Mouse (Mus musculus): ENCODE data around the gene Sh3rf3.

Gene Sh3rf3

DNA sequence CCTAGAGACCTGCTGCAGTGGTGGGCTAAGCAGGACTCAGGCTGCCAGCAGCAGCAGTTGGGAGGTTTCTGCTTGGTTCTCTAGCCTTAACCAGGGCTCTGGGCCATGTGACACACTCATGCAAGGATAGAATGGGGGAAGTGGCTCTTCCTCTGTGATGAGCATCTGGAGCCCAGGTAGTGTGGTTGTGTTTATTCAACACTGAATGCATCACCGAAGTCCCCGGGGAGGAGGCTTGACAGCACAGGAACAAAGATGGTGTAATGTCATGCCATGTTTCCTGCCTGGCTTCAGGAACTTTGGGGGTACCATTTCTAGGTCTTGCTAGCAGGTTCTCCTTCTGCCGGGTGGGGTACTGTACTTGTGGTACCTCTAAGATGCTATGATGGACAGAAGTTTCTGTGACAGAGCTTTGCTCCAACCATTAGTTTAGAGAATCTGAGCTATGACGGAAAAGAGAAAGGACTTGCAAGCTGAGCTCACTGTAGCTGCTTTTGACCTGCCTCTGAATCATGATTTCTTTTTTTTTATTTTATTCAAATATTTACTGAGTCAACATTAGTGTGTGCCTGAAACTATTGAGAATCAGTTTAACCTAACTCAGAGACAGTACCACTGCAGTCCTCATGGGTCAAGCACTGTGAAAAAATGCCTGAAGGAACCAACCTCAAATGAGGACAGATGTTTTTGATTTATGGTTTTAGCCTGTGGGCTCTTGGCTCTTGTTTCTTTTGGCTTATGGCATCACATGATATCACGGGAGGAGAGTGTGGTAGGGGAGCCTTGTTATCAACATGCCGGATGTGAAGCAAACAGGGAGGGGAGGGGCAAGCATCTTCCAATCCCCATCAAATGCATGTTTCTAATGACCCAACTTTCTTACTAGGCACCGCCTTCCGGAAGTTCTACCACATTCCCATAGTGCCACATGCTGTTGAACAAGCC, 102.4 kb downstream of the Sh3rf3 start:
- in situ Hi-C loops (cut with MboI, MseI), result no loop called here

DNA sequence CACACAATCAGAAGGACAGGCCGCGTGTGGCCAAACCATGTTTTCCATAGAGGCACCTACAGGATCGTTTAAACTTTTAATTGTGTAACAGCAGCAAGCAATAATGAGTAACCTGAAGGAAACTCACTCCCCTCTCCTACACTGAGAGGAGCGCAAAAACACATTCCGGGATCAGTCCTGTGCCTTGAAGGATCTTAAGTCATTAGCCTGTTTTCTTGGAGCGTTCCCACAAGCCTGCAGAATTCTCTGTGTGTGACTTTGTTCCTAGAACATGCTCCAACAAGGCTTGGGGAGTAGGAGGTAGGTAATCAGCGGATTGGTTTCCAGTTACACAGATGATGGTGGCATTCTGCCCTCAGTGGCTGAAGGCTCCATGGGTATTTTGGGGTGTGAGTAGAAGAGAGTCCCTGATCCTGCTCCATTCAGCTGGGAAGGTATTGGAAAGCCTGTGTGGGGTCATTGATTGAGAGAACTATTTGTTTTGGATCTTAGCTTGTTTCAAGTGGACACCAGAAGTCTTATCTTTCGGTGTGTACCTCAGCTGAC, 108.6 kb downstream of the Sh3rf3 start:
- in situ Hi-C loops (cut with MboI, MseI), result no loop called here

DNA sequence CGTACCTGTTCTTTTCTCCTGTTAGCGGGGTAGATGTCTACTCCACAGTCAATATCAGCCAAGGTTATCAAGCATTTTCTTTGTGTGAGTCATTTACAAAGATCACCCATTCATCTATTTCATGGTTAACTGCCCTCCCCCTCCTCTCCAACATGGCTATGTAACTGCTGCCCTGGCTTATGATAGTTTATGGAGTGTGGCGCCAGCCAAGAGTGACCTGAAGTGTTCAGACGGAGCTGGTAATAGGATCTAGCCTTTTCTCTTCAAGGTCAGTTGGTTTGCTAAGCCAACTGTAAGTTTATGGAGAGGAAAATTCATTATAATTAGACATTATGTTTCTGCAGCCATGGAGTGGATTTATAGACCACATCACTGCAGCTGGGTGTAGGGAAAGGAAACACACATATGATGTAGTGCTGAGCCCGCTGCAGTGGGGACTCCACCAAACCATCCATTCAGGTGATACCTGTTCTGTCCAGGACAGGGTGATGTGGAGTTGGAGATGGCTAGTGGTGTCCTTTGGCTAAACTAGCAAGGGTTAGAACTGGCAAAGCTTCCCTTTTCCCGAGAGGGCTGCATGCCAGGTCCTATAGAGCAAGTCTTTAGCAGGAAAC, 109.2 kb downstream of the Sh3rf3 start:
- in situ Hi-C loops (cut with MboI, MseI), result no loop called here

DNA sequence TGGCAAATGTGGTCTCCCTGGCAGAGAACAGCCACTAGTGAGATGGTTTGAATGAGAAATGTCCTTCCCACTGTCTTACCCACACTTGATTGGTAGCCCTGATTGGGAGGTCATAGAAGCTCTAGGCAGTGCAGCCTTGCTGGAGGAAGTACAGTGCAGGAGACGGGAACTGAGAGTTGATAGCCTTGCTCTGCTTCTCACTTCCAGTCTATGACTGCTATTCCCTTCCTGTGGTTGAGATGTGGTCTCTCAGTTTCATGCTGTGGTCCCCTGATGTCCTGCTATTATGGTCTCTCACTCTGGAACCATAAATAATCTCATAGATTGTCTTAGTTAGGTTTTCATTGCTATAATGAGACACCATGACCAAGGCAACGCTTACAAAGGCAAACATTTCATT, 109.8 kb downstream of the Sh3rf3 start:
- in situ Hi-C loops (cut with MboI, MseI), result no loop called here

DNA sequence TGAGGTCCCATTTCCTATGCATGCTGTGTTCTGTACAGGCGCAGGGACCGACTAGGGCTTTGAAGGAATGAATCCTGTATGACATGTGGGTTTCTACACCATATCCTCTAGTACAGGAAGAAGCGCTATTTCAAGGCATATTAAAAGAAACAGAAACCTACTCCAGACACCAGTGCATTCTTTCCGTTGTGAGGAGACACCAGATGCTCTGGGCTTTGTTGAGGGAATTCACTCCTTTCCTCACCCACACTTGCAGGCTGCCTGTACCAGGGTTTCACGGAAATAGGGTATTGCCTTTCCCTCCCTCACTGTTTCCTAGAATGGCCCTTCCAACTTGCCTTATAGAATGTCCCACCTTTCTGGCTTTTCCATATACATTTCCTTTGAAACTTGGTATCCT, 113.4 kb downstream of the Sh3rf3 start:
- in situ Hi-C loops (cut with MboI, MseI), result no loop called here

DNA sequence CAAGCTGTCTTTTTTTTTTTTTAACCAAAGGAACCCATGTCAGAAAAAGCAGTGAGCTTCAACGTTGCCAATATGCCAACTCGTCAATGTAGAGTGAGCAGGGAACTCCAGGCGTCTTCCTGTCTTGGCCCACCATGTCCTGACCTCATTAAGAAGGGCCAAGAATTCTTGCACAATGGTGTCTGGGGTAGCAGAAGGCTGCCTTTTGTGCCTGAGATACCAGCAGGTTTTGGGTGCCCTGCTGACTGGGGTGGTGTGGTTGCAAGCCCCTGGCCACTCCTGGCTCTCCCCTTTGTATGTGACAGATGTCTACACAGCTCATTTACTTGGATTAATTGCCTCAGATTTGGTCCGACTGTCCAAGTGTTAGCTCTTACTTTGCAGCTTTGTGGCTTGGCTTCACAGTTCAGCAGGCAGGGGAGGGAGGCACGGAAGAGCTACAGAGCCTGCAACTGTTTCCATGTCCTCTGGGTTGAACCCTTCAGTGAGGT, 115.8 kb downstream of the Sh3rf3 start:
- in situ Hi-C loops (cut with MboI, MseI), result no loop called here

DNA sequence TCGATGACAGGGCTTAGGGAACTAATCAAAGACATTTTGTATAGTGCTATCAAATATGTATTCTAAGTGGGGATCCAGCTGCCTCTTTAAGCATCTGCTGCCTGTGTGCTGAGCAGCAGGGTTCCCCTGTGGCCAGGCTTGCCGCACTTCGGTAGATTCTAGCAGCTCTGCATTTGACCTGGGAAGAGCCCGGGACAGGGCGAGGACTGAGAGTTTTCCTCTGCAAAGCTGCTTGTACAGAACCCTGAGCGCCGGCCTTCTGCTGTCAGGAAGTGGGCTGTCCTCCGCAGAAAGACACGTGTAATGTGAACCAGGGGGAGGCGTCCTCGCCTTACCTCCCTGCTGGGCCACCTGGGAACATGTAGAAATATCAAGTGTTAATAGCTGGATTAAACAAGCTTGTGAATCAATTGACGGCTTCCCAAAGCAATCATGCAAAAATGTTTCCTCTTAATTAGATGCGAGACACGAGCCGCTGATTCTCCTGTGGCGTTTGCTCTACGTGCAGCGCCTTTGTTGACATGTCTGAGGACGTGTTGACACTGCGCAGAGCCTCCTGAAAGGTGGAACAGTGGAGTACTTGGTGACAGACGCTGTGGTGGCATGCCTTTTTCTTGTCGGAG, 119.1 kb downstream of the Sh3rf3 start:
- in situ Hi-C loops (cut with MboI, MseI), result loop anchor here (10.0 kb wide), 1 partner anchor 1487 kb away; no protein-coding TSS in a partner anchor

DNA sequence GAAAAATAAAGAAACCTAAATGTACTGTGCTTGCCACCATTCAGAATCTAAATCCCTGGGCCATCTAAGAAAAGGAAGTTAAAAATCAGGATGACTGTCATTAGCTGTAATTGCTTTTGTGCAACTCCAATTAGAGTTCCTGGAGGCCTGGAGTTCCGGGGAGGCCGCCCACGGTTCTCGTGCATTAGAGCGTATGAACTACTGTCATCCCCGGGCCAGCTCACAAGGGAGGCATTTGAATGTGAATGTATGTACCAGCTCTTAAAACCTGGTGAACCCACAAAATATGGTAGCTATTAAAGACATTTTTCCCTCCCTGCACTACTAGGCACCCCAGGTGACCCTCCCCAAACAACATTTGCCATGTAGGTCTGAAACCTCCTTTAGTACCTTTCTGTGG, 122.4 kb downstream of the Sh3rf3 start:
- in situ Hi-C loops (cut with MboI, MseI), result loop anchor here (10.0 kb wide), 1 partner anchor 1491 kb away; no protein-coding TSS in a partner anchor

DNA sequence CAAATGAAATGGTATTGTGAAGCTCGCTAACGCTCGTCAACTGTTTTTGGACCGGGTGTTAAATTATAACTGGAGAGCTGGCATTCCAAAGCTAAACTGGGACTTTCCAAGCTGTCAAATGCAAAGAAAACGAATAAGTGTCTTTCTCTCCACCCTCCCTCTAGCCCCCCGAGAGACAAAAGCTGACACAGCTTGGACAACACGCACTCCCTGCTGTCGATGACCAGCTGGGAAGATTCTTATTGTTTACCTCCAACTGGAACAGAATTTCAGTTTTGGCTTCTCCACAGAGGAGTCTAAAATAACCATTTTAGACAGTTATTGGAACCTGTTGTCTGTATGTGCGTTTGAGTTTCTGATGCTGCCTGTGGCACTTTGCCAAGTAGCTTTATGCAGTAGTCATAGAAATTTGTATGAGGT, 123.3 kb downstream of the Sh3rf3 start:
- in situ Hi-C loops (cut with MboI, MseI), result loop anchor here (10.0 kb wide), 1 partner anchor 1492 kb away; no protein-coding TSS in a partner anchor

DNA sequence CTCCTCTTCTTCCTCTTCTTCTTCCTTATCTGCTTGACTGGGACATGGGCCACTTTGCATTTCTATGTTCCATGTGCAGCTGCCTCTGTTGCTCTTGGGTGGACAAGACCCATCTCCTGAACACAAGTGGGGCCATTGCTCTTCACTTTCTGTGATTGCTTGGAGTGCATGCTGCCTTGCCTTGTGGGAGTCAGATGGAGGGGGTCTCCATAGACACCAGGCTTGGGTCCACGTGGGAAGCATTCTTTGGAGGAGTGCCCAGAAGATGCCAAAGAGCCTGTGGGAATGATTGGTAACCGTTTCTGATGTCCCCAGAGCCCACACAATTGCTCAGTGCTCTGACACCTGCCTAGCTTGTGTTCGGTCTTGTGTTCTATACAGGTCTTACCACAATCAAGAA, 124.4 kb downstream of the Sh3rf3 start:
- in situ Hi-C loops (cut with MboI, MseI), result loop anchor here (10.0 kb wide), 1 partner anchor 1493 kb away; no protein-coding TSS in a partner anchor

DNA sequence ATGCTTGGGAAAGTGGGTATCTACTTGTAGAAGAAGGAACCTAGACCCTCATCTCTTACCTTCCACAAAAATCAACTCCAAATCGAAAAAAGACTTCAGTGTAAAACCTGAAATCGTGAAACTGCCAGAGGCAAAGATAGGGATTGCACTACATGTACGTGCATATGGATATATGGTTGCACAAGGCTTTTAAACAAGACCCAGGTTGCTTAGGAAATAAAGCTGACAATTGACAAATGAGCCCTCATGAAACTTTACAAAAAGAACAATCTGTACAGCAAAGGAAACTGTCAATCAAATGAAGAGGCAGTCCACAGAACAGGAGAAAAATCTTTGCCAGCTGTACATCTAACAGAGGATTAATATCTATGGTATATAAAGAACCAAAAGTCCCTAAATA, 129.7 kb downstream of the Sh3rf3 start:
- in situ Hi-C loops (cut with MboI, MseI), result no loop called here

DNA sequence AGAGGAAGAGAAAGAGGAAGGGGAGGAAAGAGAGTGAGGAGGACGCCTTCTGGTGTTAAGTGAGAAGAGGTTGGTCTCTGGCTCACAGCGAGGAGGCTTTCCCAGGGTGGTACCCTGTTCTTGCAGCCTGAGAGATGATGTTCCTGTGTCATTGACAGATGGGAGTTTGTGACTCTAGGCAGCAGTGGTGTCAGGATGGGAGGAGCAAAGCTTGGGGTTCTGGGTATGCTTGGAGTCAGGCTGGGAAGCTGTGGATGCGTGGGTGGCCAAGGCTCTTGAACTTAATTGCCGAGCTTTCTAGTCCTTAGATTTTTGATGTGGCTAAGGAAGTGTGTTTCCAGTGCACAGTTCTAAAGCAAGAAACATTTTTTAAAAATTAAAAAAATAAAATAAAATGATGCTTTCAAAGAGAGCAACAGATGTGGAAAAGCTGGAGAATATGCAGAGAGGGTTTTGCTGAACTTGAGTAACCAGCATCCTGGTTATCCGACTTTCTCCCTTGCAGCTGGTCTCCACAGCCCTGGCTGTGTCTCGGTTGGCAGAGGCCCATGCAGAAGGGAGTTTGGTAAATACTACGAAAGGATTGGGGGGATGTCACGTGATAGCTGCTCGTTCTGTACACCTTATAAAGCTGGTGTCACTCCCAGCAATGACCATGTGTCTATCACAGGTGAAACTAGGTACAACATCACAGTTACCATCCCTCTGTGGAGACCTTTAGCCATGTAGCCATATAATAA, 130.7 kb downstream of the Sh3rf3 start:
- in situ Hi-C loops (cut with MboI, MseI), result no loop called here

DNA sequence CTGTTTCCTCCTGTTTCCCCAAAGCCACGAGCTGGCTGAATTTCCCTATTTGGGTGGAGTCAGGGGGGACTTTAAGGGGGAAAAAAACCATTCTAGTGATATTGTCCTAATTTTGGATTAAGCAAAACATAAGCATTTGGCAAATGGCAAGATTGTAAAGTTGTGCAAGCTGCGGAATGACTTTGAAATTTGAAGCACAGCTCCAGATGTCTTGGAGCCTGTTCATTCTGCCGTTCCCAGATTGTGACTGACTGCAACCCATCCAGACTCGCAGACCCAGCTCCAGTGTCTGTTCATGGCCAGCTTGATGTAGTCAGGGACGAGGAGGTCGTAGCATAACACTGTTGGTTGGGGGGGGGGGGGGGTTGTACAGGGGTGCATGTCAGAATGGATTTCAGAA, 131.8 kb downstream of the Sh3rf3 start:
- in situ Hi-C loops (cut with MboI, MseI), result no loop called here

DNA sequence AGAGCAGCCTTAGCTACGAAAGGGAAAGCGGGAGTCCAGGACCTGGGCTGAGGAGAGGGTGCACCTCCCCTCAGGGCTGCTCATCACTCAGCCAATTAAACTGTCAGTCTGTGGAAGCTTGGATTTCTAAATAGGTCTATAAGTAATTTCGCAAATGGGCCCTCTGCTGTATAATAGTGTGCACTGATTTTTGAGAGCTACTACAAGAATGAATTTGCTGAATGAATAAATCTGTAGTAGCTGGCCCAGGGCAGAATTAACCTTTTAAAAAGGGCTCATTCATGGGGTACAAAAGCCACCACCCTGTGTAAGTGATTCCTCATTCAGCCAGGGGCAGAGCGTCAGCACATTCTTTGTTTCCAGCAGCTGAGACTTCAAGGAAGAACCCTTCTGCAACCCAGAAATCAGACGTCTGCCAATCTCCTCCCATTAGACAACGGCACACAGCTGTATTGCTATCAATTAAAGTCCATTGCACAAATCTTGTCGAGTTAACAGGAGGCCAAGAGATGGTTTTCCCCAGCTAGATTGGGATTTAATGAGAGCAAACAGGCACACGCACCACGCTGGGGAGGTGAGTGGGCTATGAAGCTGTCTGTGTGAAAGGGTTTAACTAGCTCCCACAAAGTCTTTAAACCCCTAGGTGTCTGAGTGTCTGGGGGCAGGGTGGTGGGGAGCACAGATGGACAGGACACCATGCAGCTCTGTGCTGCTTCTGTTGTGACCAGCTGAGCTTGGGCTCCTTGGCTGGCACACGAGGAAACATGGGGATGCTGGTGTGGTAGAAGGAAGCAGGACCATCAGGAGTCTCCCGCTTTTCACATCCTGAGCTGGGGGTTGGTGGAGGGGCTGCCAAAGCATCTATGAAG, 136.8 kb downstream of the Sh3rf3 start:
- in situ Hi-C loops (cut with MboI, MseI), result no loop called here

DNA sequence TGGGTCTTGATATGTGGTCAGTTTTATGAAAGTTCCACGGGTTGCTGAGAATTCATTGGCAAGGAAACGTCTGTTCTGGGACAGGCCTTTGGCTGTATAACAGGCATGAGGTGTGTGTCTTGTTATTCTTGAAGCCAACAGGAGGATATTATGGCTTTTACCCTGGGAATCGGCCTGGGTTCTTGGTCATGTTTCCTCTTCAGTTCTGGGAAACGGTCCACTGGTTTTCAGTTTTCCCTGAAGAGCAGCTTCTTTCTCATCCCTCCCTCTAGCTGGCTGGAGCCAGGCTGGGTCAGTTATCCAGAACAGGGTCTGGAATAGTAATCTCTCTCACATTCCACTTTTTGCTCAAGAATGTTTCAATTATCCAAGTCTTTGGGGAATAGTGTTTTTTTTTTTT, 147.0 kb downstream of the Sh3rf3 start:
- in situ Hi-C loops (cut with MboI, MseI), result no loop called here

DNA sequence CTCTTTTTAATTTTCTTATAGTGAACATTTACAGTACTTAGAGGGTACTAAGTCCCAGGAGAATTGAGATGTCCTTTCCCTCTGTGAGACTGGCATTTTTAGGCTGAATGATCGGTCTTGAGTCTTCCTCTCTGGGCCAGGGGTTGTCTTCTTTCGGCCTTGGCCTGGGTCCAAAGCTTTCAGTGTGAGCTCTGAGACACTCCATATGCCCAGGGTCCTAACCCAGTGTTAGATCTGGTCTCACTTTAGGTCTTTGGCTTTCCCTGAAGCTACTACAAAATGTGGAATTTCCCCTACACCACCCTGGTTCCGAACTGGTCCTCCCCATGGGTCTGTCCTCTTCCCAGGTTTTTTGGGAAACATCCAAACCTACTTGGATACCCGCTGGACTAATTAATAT, 155.1 kb downstream of the Sh3rf3 start:
- in situ Hi-C loops (cut with MboI, MseI), result loop anchor here (5.0 kb wide), 1 partner anchor 44 kb away; no protein-coding TSS in a partner anchor

DNA sequence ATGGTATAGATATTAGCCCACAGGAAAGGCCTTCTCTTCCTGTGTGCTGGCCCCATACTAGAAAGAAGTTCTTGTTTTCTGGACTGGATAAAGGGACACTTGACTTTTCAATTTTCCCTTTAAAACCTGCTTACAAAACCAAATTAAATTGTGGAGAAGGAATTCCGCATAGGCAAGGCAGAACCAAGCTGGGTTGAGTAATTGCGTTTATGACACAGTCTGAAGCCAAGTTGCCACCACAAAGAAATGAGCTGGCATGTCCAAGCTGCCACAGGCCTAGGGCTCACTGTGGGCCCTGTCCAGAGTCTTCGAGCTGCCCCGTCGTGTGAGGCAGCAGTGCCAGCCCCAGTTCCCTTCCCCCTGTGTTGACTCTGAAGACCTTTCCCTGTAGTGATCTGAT, 156.2 kb downstream of the Sh3rf3 start:
- in situ Hi-C loops (cut with MboI, MseI), result loop anchor here (5.0 kb wide), 1 partner anchor 43 kb away; no protein-coding TSS in a partner anchor

DNA sequence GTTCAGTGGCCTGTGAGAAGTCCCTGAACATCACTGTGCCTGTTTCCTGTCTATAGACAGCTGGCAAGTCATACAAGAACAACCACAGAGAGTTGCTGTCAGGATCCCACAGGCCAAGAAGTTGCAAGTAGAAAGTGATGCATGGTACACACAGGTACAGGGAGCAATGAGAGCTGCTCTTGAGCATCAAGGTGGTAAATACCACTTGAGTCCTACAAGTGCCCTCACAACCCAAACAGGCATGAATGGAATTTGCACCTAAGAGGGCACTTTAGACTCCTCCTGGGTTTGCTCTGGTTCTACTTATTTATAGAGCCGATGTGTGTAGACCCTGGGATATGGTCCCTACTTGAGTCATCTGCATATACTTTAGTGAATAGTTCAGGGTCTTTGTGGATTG, 159.0 kb downstream of the Sh3rf3 start:
- in situ Hi-C loops (cut with MboI, MseI), result no loop called here

DNA sequence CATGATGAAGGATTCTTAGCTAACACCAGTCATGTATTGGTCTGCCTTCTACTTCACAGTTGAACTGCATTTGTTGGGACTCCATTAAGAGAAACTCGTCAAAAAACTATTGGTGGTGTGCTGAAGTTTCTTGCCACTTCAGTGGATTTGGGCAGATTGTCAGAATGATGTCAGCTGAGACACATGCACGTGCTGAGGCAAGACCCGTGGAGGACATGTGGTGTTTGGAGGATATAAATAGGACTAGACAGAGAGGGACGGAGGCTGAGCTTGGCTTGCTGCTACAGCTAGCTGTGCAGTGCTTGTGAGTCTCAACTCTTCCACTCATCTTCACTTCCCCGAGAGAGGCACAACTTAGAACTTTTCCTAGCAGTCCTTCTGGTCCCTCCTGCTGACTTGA, 161.0 kb downstream of the Sh3rf3 start:
- in situ Hi-C loops (cut with MboI, MseI), result no loop called here
